Mouse (Mus musculus) lung, embryonic 15.5 days (tissue): Measurements from ENCODE around the gene Mbd5. TPM values are rescaled to one million over a fixed set of nuclear protein-coding genes. Genes with fewer than 3 reads are reported as not detected.

Experiments used
- polyA plus RNA-seq: library from polyadenylated mRNA; unstranded; fragments of >200 nt; fragmentation: Nextera tagmentation; extraction: Ambion mirVana; gene quantifications from 2 replicates; pipeline ENCODE4 v1.2.1, GENCODE M21; 2015

Gene Mbd5
- polyA plus RNA-seq, 1 experiment from 2014 or later: 21.9 TPM

Other genes with a start within 250 kb of the Mbd5 start
- 15.8 and 18.3 TPM in 2 replicates for gene Acvr2a, start 135.4 kb upstream of the Mbd5 start, polyA plus RNA-seq
- gene Orc4, start 769 bp downstream of the Mbd5 start, polyA plus RNA-seq: 94.1 and 107 TPM in 2 replicates